Mouse (Mus musculus): ENCODE measurements at regions not wholly inside any gene's neighbourhood (a gene's known extent, or its start where the extent isn't known, plus 50 kb on each side); places are given as distances from the start of the nearest gene placed in this dataset.

DNA sequence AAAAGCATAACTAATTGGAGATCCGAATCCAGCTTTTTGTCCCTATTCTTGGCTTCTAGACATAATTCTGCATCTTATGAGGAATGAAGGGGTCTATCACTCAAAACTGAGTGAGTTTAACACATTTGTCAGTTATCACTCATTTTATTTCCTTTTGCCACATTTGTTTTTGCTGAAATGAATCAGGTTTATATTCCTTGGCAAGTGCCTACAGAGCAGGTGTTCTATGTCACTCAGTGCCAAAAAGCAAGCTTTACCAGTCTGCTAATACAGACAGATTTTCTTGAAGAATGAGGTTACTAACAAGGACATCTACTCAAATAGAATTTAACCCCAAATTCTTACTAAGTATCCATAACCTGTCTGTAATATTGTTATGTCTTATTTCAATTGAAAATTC, 751.4 kb downstream of the Hace1 start:
- TF ChIP-seq POLR2A (IDR thresholded peaks at IDR 0.05; ENCODE audit: control insufficient read depth, low read depth, low read length) (no peak), CTCF (IDR thresholded peaks at IDR 0.05; ENCODE audit: control insufficient read depth, insufficient read depth, insufficient replicate concordance, low read depth, low read length) (no peak)
